ENCODE assay signal across 12 mouse cellular contexts in genomic region chr5:66535566-66536236, GRCm38 (mm10).
DNase-seq lines count a peak whose midpoint lies in the region; ATAC-seq and TF ChIP-seq lines count a peak whose summit lies in the region.
"Had no signal": no experiment of that assay in that cellular context is flagged by ENCODE, and none has a peak within 500 bp of the region (broad histone marks: within the 10 kb centered on the region; RNA-seq: fewer than 3 reads in every experiment).

No protein-coding gene starts in this region.

- H3K27ac ChIP-seq in forebrain, embryonic 11.5 days (ENCODE audit: low read depth, low read length), result no peak overlapping the region
- H3K27ac ChIP-seq in forebrain, embryonic 15.5 days (replicated peaks), result no peak overlapping the region
- peak overlapping the region; percentile 27; the same call in 1 of the 2 replicates for H3K27ac ChIP-seq in lung, postnatal 0 days (ENCODE audit: low read length)
- no peak overlapping the region for H3K27ac ChIP-seq in liver, adult 2 months (replicated peaks; ENCODE audit: insufficient read depth, low read depth, low read length)
- H3K27ac ChIP-seq in stomach, embryonic 16.5 days (ENCODE audit: low read length), result no peak overlapping the region

- no peak for ATAC-seq in forebrain, embryonic 11.5 days (replicated peaks; ENCODE audit: low FRiP score)
- ATAC-seq in forebrain, embryonic 15.5 days (replicated peaks), result no peak
- no peak for ATAC-seq in lung, postnatal 0 days
- ATAC-seq in stomach, embryonic 16.5 days (ENCODE audit: insufficient read depth, low FRiP score), result peak; percentile 48; the same call in 1 of the 2 replicates
- ATAC-seq: inflammation-experienced regulatory T-cells, adult 6 months had no signal

- no peak for TF ChIP-seq EP300 in lung, postnatal 0 days (IDR thresholded peaks at IDR 0.05)

- no peak for TF ChIP-seq CTCF in lung, postnatal 0 days (IDR thresholded peaks at IDR 0.05)
- no peak for TF ChIP-seq CTCF in lung, adult 2 months (IDR thresholded peaks at IDR 0.05; ENCODE audit: insufficient read depth, low read length)
- no peak for TF ChIP-seq CTCF in liver, adult 2 months (IDR thresholded peaks at IDR 0.05; ENCODE audit: low read depth, low read length)

- no peaks in the 10 kb centered on the region for H3K27me3 ChIP-seq in forebrain, embryonic 11.5 days (ENCODE audit: control insufficient read depth, insufficient read depth, low read length)
- H3K27me3 ChIP-seq in forebrain, embryonic 15.5 days, result no peaks in the 10 kb centered on the region
- H3K27me3 ChIP-seq in lung, postnatal 0 days (replicated peaks; ENCODE audit: insufficient read depth, low read length), result no peaks in the 10 kb centered on the region
- H3K27me3 ChIP-seq in liver, adult 2 months (ENCODE audit: control insufficient read depth, insufficient read depth, low read length), result no peaks in the 10 kb centered on the region
- no peaks in the 10 kb centered on the region for H3K27me3 ChIP-seq in stomach, embryonic 16.5 days (ENCODE audit: control insufficient read depth, insufficient read depth, low read length)

- H3K9me3 ChIP-seq in forebrain, embryonic 11.5 days (ENCODE audit: control insufficient read depth, low read length), result no peaks in the 10 kb centered on the region
- no peaks in the 10 kb centered on the region for H3K9me3 ChIP-seq in forebrain, embryonic 15.5 days
- no peaks in the 10 kb centered on the region for H3K9me3 ChIP-seq in lung, postnatal 0 days (ENCODE audit: low read length)
- 0 out of 2 replicates have a peak, but pooled peaks cover under 1% of the 10 kb centered on the region for H3K9me3 ChIP-seq in stomach, embryonic 16.5 days (replicated peaks; ENCODE audit: control insufficient read depth, low read length)

- H3K9ac ChIP-seq in forebrain, embryonic 11.5 days (ENCODE audit: low read length), result no peak overlapping the region
- no peak overlapping the region for H3K9ac ChIP-seq in forebrain, embryonic 15.5 days (replicated peaks)
- H3K9ac ChIP-seq in lung, postnatal 0 days (replicated peaks; ENCODE audit: low read depth), result no peak overlapping the region
- H3K9ac ChIP-seq in liver, adult 2 months (ENCODE audit: low read depth, low read length), result no peak overlapping the region
- H3K9ac ChIP-seq in stomach, embryonic 16.5 days (ENCODE audit: low read length), result no peak overlapping the region; the same call in 1 of the 2 replicates

- TF ChIP-seq POLR2A in lung, adult 2 months (IDR thresholded peaks at IDR 0.05; ENCODE audit: borderline replicate concordance, extremely low read depth, low read depth, low read length), result no peak
- TF ChIP-seq POLR2A in liver, adult 2 months (IDR thresholded peaks at IDR 0.05; ENCODE audit: extremely low read depth, insufficient read depth, low read length), result no peak

- 50% methylated on average over 9 of the region's 9 CpGs for WGBS in forebrain, embryonic 11.5 days
- 56% methylated on average over 9 of the region's 9 CpGs for WGBS in forebrain, embryonic 15.5 days
- WGBS in lung, postnatal 0 days, result 37% methylated on average over 9 of the region's 9 CpGs
- 56% methylated on average over 9 of the region's 9 CpGs for WGBS in lung, adult 2 months
- WGBS in liver, adult 2 months, result 34% methylated on average over 9 of the region's 9 CpGs
- WGBS in stomach, embryonic 16.5 days, result 29% methylated on average over 9 of the region's 9 CpGs

- DNase-seq in forebrain, embryonic 11.5 days (ENCODE audit: low spot score), result peak; percentile 45
- DNase-seq in lung, postnatal 0 days (ENCODE audit: low spot score), result no peak
- DNase-seq in lung, adult 2 months, result no peak
- peak; percentile 37 for DNase-seq in liver, adult 2 months (ENCODE audit: extremely low read depth, low read depth, low spot score)
- no peak for DNase-seq in cerebellum, adult 18-20 months
- DNase-seq in right cerebral cortex, postnatal 36 days (ENCODE audit: low spot score in 2 of 2), result no peak
- DNase-seq: adrenal gland, adult 2 months; heart, adult 18-20 months; spleen, adult 18-20 months had no signal

- H3K4me1 ChIP-seq in forebrain, embryonic 11.5 days (replicated peaks; ENCODE audit: control insufficient read depth, insufficient read depth, low read length), result 0 out of 2 replicates have a peak, but pooled peaks cover 2% of the 10 kb centered on the region
- peaks cover 19% of the 10 kb centered on the region for H3K4me1 ChIP-seq in forebrain, embryonic 15.5 days
- peaks cover 4% of the 10 kb centered on the region; the same call in 1 of the 2 replicates for H3K4me1 ChIP-seq in lung, postnatal 0 days (ENCODE audit: insufficient read depth, low read depth, low read length)
- peaks cover 12% of the 10 kb centered on the region for H3K4me1 ChIP-seq in lung, adult 2 months (ENCODE audit: control insufficient read depth, insufficient read depth, low read length)
- no peaks in the 10 kb centered on the region; the same call in 1 of the 2 replicates for H3K4me1 ChIP-seq in liver, adult 2 months (ENCODE audit: control insufficient read depth, insufficient read depth, low read length)
- H3K4me1 ChIP-seq in stomach, embryonic 16.5 days (ENCODE audit: control insufficient read depth, insufficient read depth, low read length), result peaks cover 7% of the 10 kb centered on the region

- H3K4me2 ChIP-seq in forebrain, embryonic 11.5 days (ENCODE audit: low read depth, low read length, severe bottlenecking), result no peak overlapping the region
- no peak overlapping the region for H3K4me2 ChIP-seq in forebrain, embryonic 15.5 days (replicated peaks)
- no peak overlapping the region for H3K4me2 ChIP-seq in lung, postnatal 0 days (replicated peaks; ENCODE audit: low read depth, low read length)
- H3K4me2 ChIP-seq in stomach, embryonic 16.5 days (ENCODE audit: low read depth, low read length), result no peak overlapping the region

- H3K36me3 ChIP-seq in forebrain, embryonic 11.5 days (ENCODE audit: control insufficient read depth, insufficient read depth, low read length), result no peaks in the 10 kb centered on the region
- H3K36me3 ChIP-seq in forebrain, embryonic 15.5 days, result no peaks in the 10 kb centered on the region
- H3K36me3 ChIP-seq in lung, postnatal 0 days (ENCODE audit: insufficient read depth, low read length), result no peaks in the 10 kb centered on the region
- H3K36me3 ChIP-seq in liver, adult 2 months (ENCODE audit: control insufficient read depth, insufficient read depth, low read length), result no peaks in the 10 kb centered on the region
- no peaks in the 10 kb centered on the region for H3K36me3 ChIP-seq in stomach, embryonic 16.5 days (ENCODE audit: control insufficient read depth, insufficient read depth, low read length)

- no peak overlapping the region for H3K4me3 ChIP-seq in forebrain, embryonic 11.5 days (ENCODE audit: low read depth, low read length)
- H3K4me3 ChIP-seq in forebrain, embryonic 15.5 days, result no peak overlapping the region
- H3K4me3 ChIP-seq in lung, postnatal 0 days (ENCODE audit: low read depth, low read length), result no peak overlapping the region
- no peak overlapping the region for H3K4me3 ChIP-seq in lung, adult 2 months (replicated peaks; ENCODE audit: extremely low read depth, low read depth, low read length)
- H3K4me3 ChIP-seq in liver, adult 2 months (ENCODE audit: insufficient read depth, low read depth, low read length), result no peak overlapping the region
- H3K4me3 ChIP-seq in stomach, embryonic 16.5 days (replicated peaks; ENCODE audit: low read length), result no peak overlapping the region

- H3K79me2 ChIP-seq in liver, adult 2 months (ENCODE audit: control insufficient read depth, insufficient read depth, low read length), result peaks cover 11% of the 10 kb centered on the region; the same call in 1 of the 2 replicates

Comparison
In these comparisons a context has a peak if more than half of its experiments do, and no peak if none do; other contexts are left out.
1. DNase-seq: peak in forebrain, embryonic 11.5 days (single experiment) and liver, adult 2 months (single experiment); none in lung, postnatal 0 days (single experiment), lung, adult 2 months (single experiment), cerebellum, adult 18-20 months (0 of 2) and right cerebral cortex, postnatal 36 days (0 of 2).